In the genomic region with DNA sequence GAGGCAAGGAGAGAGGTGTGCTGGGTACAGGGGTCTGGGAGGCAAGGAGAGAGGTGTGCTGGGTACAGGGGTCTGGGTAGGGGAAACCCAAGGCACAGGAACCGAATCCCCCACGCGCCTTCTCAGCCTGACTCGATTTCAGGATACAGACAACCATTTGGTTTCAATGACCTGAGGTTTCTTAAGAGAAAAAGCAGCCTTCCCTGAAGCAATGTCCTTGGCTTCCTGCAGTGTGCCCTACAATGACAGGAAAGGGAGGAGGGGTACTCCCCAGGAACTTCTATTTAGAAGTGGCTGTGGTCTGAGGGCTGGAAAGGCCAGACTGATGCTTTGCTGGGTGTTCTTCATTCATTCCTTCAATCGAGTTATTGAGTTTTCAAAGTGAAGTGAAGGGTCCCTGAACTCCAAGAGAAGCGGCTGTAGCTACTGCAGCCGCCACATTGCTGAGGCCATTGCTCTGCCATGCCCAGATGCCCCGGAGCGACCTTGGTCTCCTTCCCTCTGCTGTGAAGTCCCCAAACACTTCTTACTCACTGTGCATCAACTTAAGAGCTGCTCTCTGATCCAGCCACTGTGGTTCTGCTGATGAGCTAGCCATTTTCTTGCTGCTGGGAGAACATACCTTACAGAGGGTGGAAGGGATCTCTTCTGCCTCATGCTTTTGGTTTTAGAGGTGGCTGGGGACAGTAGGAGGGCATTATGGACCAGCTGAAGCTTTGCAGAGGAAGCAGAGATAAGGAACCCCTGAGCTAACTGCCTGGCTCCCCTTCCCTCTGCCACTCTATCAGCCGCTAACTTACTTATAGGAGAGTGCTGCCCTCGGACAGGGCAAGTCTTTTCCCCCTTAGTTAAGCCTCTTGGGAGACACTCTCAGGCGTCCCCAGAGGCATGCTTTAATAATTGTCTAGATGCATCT, we compare ENCODE assay signal across 1 mouse cellular context.
A peak's percentile ranks its signal among the peaks of the same experiment; 100 is the strongest.
TF ChIP-seq lines count a peak whose summit lies in the region.

No protein-coding gene starts in this region.

TF ChIP-seq in MEL, 35 proteins besides CTCF, POLR2A, EP300 and RAD21 (continued from another document):
- TF ChIP-seq MAFK (IDR thresholded peaks at IDR 0.05; ENCODE audit: borderline replicate concordance, low read depth, low read length) (no peak), MXI1 (IDR thresholded peaks at IDR 0.05; ENCODE audit: low read depth, low read length) (no peak), MEF2A (IDR thresholded peaks at IDR 0.05; ENCODE audit: extremely low read depth, insufficient replicate concordance, low read depth, low read length, poor library complexity, severe bottlenecking) (no peak), BHLHE40 (IDR thresholded peaks at IDR 0.05; ENCODE audit: borderline replicate concordance, low read depth, low read length) (no peak), ZKSCAN1 (IDR thresholded peaks at IDR 0.05; ENCODE audit: low read depth, low read length) (no peak), ETS1 (IDR thresholded peaks at IDR 0.05; ENCODE audit: low read depth, low read length) (peak; percentile 38; the same call in 1 of the 2 replicates), HCFC1 (IDR thresholded peaks at IDR 0.05; ENCODE audit: low read depth, low read length) (no peak), GATA1 (IDR thresholded peaks at IDR 0.05; ENCODE audit: low read depth, low read length) (peak; percentile 57; the same call in 1 of the 2 replicates), POLR2AphosphoS5 (IDR thresholded peaks at IDR 0.05; ENCODE audit: borderline replicate concordance, low read depth, low read length) (no peak), SMC3 (IDR thresholded peaks at IDR 0.05; ENCODE audit: low read depth, low read length) (no peak), UBTF (IDR thresholded peaks at IDR 0.05; ENCODE audit: borderline replicate concordance, insufficient read depth, low read depth, low read length) (no peak), RCOR1 (IDR thresholded peaks at IDR 0.05; ENCODE audit: low read depth, low read length) (no peak), GABPA (IDR thresholded peaks at IDR 0.05; ENCODE audit: low read depth, low read length) (no peak), MAZ (IDR thresholded peaks at IDR 0.05; ENCODE audit: low read depth, low read length) (no peak), ZNF384 (IDR thresholded peaks at IDR 0.05; ENCODE audit: low read depth, low read length) (no peak), NRF1 (IDR thresholded peaks at IDR 0.05; ENCODE audit: insufficient read depth, low read depth, low read length, poor library complexity, severe bottlenecking) (no peak), KAT2A (conservative IDR thresholded peaks at IDR 0.05; ENCODE audit: low read depth, low read length) (no peak), TCF12 (IDR thresholded peaks at IDR 0.05; ENCODE audit: low read depth, low read length) (no peak), NELFE (IDR thresholded peaks at IDR 0.05; ENCODE audit: low read depth, low read length) (peak; percentile 31; the same call in 1 of the 2 replicates), ELF1 (IDR thresholded peaks at IDR 0.05; ENCODE audit: low read depth, low read length) (no peak), TAL1 (IDR thresholded peaks at IDR 0.05; ENCODE audit: low read length) (no peak), SIN3A (IDR thresholded peaks at IDR 0.05; ENCODE audit: low read length) (0 out of 2 replicates have a peak, but pooled peaks have one; percentile 33)
